Mouse (Mus musculus) bone marrow, adult 2 months (tissue): ENCODE measurements around the gene Col5a1.

Source experiments
- CTCF ChIP-seq: fragments of 200-500 bp; IDR thresholded peaks from 2 replicates; pipeline ENCODE4 v1.5.1; 2011; ENCODE audit warnings: low read length, control low read depth; ENCODE audit not compliant: control insufficient read depth, insufficient read depth
- POLR2A ChIP-seq: fragments of 200-500 bp; IDR thresholded peaks from 2 replicates; pipeline ENCODE4 v1.6.1; 2011; ENCODE audit warnings: low read depth, mild to moderate bottlenecking, control low read depth, low read length, borderline replicate concordance; ENCODE audit not compliant: control insufficient read depth

GRCm38 (mm10) chr2:27956751-27957150 is 70.5 kb downstream of the Col5a1 start:
- TF ChIP-seq POLR2A (no peak), CTCF (no peak)
